Mouse (Mus musculus) urinary bladder, postnatal 25 days (tissue): ENCODE results near the gene Kansl3.

Source experiments
- DNase-seq: peaks from one replicate; pipeline ENCODE4 v3.0.0; 2022; ENCODE audit warnings: low spot score

The Kansl3 gene

GRCm38 (mm10) chr1:36368969-36369645, at the start of gene Kansl3:
Kansl3 (minus strand) TSS chr1:36369181.
- peak; percentile 91 for DNase-seq

GRCm38 (mm10) chr1:36404531-36404930, 35.5 kb upstream of the Kansl3 start:
- DNase-seq = no peak

- no peak for DNase-seq
These were observed 32.5 kb upstream of the Kansl3 start for GRCm38 (mm10) chr1:36401509-36401908.

- DNase-seq = no peak
These were observed 28.1 kb upstream of the Kansl3 start for GRCm38 (mm10) chr1:36397041-36397440.

- DNase-seq = no peak
These were observed 10.6 kb upstream of the Kansl3 start for GRCm38 (mm10) chr1:36379582-36379981.

GRCm38 (mm10) chr1:36378880-36379279, 9.9 kb upstream of the Kansl3 start:
- DNase-seq = no peak

GRCm38 (mm10) chr1:36371934-36372845, 3.2 kb upstream of the Kansl3 start, which contains the start of gene Fer1l5:
Fer1l5 (plus strand) TSS chr1:36372291.
- DNase-seq = no peak

- no peak for DNase-seq
These were observed 1.9 kb upstream of the Kansl3 start for GRCm38 (mm10) chr1:36370918-36371317.

- no peak for DNase-seq
These were observed 641 bp downstream of the Kansl3 start for GRCm38 (mm10) chr1:36368112-36368968.

GRCm38 (mm10) chr1:36367698-36368097, 1.3 kb downstream of the Kansl3 start:
- DNase-seq = no peak

GRCm38 (mm10) chr1:36356955-36357695, 11.9 kb downstream of the Kansl3 start:
- DNase-seq = no peak

- DNase-seq = no peak
These were observed 16.6 kb downstream of the Kansl3 start for GRCm38 (mm10) chr1:36352351-36352750.

- no peak for DNase-seq
These were observed 26.4 kb downstream of the Kansl3 start for GRCm38 (mm10) chr1:36342547-36342946.

GRCm38 (mm10) chr1:36332955-36333887, 35.8 kb downstream of the Kansl3 start:
- DNase-seq = no peak

GRCm38 (mm10) chr1:36331743-36332142, 37.2 kb downstream of the Kansl3 start:
- no peak for DNase-seq

GRCm38 (mm10) chr1:36326815-36327214, 42.2 kb downstream of the Kansl3 start:
- no peak for DNase-seq

- DNase-seq = no peak
These were observed 43.1 kb downstream of the Kansl3 start for GRCm38 (mm10) chr1:36325900-36326321.

- DNase-seq = no peak
These were observed 45.1 kb downstream of the Kansl3 start for GRCm38 (mm10) chr1:36323746-36324448.

- DNase-seq = no peak
These were observed 45.9 kb downstream of the Kansl3 start for GRCm38 (mm10) chr1:36323076-36323475.
